Mouse (Mus musculus): Measurements from ENCODE around the gene Zfp808. TPM values are rescaled to one million over a fixed set of nuclear protein-coding genes. Genes with fewer than 3 reads are reported as not detected.
"Not testable (repeated sequence)": the region's sequence is repeated elsewhere in the genome, so short reads cannot be mapped to it uniquely, and the experiment has no call there.

Gene Zfp808
- total and polyA plus RNA-seq, 3 experiments: 0.55 to 2.4 (median 2.0) TPM

DNA sequence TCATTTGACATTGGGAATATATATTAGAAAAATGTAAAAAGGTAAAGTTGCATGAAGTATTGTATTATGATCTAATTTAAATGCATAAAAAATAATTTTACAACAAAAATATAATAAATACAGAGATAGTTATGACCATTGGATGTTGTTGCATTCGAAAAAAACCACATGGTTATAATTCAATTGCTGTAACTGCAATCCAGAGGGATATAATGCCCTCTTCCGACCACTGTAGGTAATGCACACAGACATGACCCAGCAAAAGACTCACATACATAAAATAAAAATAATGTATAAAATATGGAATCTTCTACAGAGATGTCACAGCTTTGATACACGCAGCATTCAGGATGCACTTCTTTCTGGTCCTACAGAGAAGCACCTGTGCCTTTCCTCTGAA, 115.6 kb downstream of the Zfp808 start:
- no peaks in the 10 kb centered on the region for H3K36me3 ChIP-seq (ENCODE audit: control insufficient read depth, insufficient read depth, low read length)
- no peaks in the 10 kb centered on the region for H3K4me1 ChIP-seq (ENCODE audit: control insufficient read depth, insufficient read depth, low read length)
- intact Hi-C loops (cut with DNase I): no loop called here
- no peak overlapping the region for H3K9ac ChIP-seq (ENCODE audit: low read depth, low read length)
- TF ChIP-seq EP300 (IDR thresholded peaks at IDR 0.05; ENCODE audit: insufficient read depth, low read depth, low read length): no peak
- no peak for TF ChIP-seq POLR2A (IDR thresholded peaks at IDR 0.05; ENCODE audit: insufficient read depth, low read depth, low read length)
- no peak for TF ChIP-seq CTCF (IDR thresholded peaks at IDR 0.05)
- H3K4me3 ChIP-seq: no peak overlapping the region
- 34% methylated on average over 3 of the region's 3 CpGs for WGBS
- DNase-seq: no peak
- H3K27ac ChIP-seq: no peak overlapping the region
- no peaks in the 10 kb centered on the region for H3K79me2 ChIP-seq (replicated peaks; ENCODE audit: control insufficient read depth, insufficient read depth, low read length)
- no peaks in the 10 kb centered on the region for H3K27me3 ChIP-seq (ENCODE audit: control insufficient read depth, insufficient read depth, low read length)

DNA sequence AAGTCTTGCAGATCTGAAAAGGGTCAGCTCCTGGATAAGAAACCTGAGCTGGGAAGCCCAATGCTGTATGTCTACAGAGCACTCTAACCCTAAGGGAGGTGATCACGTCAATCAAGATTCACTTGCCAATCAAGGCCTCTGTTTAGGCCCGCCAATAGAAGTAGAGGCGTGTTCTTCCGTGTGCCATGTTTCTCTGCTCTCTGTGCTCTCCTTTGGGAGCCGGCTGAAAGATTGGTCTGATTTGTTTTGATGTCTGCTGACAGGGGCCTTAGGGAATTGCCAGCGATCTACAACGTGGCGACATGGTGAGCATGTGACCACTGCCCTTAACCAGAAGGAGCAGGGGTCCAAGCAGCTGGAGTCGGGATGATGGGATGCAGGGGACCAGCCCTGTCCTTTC, 125.5 kb downstream of the Zfp808 start:
- H3K9ac ChIP-seq (ENCODE audit: low read depth, low read length); H3K4me3 ChIP-seq; H3K27ac ChIP-seq; H3K27me3 ChIP-seq (ENCODE audit: control insufficient read depth, insufficient read depth, low read length); intact Hi-C loops (cut with DNase I); DNase-seq; H3K4me1 ChIP-seq (ENCODE audit: control insufficient read depth, insufficient read depth, low read length); H3K79me2 ChIP-seq (replicated peaks; ENCODE audit: control insufficient read depth, insufficient read depth, low read length); H3K36me3 ChIP-seq (ENCODE audit: control insufficient read depth, insufficient read depth, low read length): not testable (repeated sequence)
- WGBS: 72% methylated on average over 9 of the region's 9 CpGs

- no peak overlapping the region for H3K4me3 ChIP-seq
- no peak overlapping the region for H3K27ac ChIP-seq
- no peaks in the 10 kb centered on the region for H3K4me1 ChIP-seq (ENCODE audit: control insufficient read depth, insufficient read depth, low read length)
- H3K79me2 ChIP-seq (replicated peaks; ENCODE audit: control insufficient read depth, insufficient read depth, low read length): no peaks in the 10 kb centered on the region
- DNase-seq: no peak
- intact Hi-C loops (cut with DNase I): no loop called here
- 69% methylated on average over 4 of the region's 4 CpGs for WGBS
- no peak overlapping the region for H3K9ac ChIP-seq (ENCODE audit: low read depth, low read length)
- H3K27me3 ChIP-seq (ENCODE audit: control insufficient read depth, insufficient read depth, low read length): no peaks in the 10 kb centered on the region
- no peaks in the 10 kb centered on the region for H3K36me3 ChIP-seq (ENCODE audit: control insufficient read depth, insufficient read depth, low read length)
- no peak for TF ChIP-seq POLR2A (IDR thresholded peaks at IDR 0.05; ENCODE audit: insufficient read depth, low read depth, low read length)
Observed at GRCm38 (mm10) chr13:62263392-62263791, 133.7 kb downstream of the Zfp808 start.

Measured in heart, adult 2 months (tissue).